Mouse (Mus musculus): ENCODE results near the gene Ctdspl. TPM values are rescaled to one million over a fixed set of nuclear protein-coding genes. Genes with fewer than 3 reads are reported as not detected.
A peak's percentile ranks its signal among the peaks of the same experiment; 100 is the strongest.

The Ctdspl gene
- polyA plus RNA-seq, 1 experiment from 2014 or later, result 4.9 TPM

DNA sequence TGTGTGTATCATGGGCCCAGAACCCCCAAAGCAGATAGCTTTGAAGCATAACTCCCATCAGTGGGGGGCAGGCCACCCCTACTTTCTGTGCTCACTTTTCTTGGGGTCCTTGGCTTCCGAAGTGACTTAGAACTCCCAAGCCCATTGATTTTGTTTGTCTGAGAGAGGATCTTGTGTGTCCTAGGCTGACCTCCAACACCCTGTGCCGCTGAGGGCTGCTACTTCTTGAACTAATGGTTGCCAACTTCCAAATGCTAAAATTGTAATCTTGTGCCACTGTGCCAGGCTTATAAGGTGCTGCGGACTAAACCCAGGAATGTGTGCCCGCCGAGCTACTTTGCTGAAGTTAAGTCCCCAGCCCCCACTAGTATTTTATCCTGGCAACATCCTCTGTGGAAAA lies 164.2 kb downstream of the Ctdspl start:
- no peaks in the 10 kb centered on the region for H3K9me3 ChIP-seq (ENCODE audit: control insufficient read depth, low read length)
- no peaks in the 10 kb centered on the region for H3K36me3 ChIP-seq (ENCODE audit: control insufficient read depth, insufficient read depth, low read length)
- H3K27ac ChIP-seq (ENCODE audit: low read depth, low read length), result no peak overlapping the region
- H3K4me2 ChIP-seq, result no peak overlapping the region
- H3K27me3 ChIP-seq (ENCODE audit: control insufficient read depth, insufficient read depth, low read length), result peaks cover 23% of the 10 kb centered on the region
- H3K4me1 ChIP-seq (ENCODE audit: control insufficient read depth, insufficient read depth, low read length), result peaks cover 15% of the 10 kb centered on the region
- ATAC-seq (ENCODE audit: low FRiP score) (no peak), DNase-seq (ENCODE audit: low spot score, missing footprints) (no peak)
- H3K4me3 ChIP-seq (ENCODE audit: low read depth, low read length), result no peak overlapping the region
- H3K9ac ChIP-seq (ENCODE audit: low read length), result no peak overlapping the region
- WGBS, result 90% methylated on average over 5 of the region's 5 CpGs

DNA sequence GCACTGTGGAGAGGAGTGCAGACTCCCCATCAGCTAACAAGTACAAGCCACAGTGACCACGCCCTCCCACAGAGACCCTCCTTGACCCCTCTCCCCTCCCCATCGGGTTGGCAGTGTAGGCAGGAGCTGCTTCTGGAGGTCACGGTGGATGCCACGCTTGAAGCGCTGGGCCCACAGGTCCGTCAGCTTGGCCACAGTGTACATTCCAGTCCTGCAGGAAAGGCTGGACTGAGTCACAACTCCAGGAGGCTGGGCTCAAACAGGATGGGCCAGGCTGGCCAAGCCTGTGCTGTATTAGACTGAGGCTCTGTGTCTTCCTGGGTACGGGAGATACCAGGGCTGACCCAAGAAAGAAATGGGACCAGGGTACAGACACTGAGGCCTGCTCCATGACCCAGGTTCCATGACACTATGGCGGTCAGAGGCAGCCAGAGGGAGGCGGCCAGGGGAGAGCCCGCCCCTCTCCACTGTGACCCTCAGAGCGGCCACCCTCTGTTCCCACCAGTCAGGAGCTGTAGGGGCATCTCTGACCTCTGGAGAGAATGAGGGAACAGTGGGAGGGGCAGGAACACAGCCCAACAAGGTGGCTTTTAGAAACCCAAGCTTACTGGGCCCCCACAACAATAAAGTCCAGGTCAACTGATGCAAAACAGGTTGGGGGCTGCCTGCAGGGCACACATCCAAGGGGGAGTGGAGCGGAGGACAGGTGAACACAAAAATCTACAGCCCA lies 165.5 kb downstream of the Ctdspl start:
- Histone ChIP-seq H3K36me3 (ENCODE audit: control insufficient read depth, insufficient read depth, low read length) (no peaks in the 10 kb centered on the region), H3K27me3 (ENCODE audit: control insufficient read depth, insufficient read depth, low read length) (peaks cover 23% of the 10 kb centered on the region), H3K4me3 (ENCODE audit: low read depth, low read length) (peak overlapping the region; percentile 49), H3K4me2 (peak overlapping the region; percentile 76), H3K9me3 (ENCODE audit: control insufficient read depth, low read length) (no peaks in the 10 kb centered on the region), H3K9ac (ENCODE audit: low read length) (no peak overlapping the region), H3K27ac (ENCODE audit: low read depth, low read length) (no peak overlapping the region), H3K4me1 (ENCODE audit: control insufficient read depth, insufficient read depth, low read length) (peaks cover 15% of the 10 kb centered on the region)
- WGBS, result 60% methylated on average over 12 of the region's 12 CpGs
- no peak for DNase-seq (ENCODE audit: low spot score, missing footprints)
- ATAC-seq (ENCODE audit: low FRiP score), result peak; percentile 10; the same call in 1 of the 2 replicates

DNA sequence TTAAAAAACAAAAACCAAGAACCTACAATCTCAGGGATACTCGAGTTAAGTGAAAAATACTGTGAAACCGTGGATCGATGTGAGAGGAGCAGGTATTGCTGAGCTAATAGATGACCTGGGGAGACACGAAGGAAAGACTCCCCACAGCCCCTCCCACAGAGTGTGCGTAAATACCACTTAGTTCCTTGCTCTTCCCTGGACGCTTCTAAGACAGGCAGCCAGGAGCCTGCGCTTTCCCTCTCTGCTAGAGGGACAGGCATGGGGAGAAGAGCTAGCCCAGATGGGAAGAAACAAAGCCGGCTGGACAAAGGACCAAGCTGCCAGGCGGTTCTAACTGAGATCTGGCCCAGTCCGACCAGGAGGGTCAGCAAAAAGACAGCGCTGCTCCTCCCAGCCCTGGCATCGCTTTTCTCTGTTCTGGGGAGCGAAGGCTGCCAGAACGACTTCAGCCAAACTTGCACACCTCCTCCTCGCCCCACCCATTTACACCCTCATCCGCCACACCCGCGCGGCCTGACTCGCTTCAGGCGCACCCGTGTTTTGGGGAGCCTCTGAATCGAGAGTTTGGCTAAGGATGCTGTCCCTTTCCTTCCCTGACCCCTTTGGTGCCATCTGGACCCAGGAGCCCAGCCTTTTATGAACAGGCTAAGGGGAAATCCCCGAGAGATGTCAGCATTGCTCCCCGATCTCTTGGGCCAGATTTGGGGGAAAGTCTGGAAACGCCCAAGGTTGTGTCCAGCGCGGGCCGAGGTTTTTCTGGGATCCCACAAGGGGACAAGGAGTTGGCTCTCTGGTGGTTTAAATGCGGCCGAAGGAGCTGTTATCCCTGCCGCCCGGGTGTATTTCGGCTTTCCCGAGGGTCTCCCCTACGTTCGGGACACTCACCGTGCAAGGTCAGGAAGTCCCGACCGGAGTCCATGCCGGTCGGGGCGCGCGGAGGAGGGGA lies 166.5 kb downstream of the Ctdspl start:
- H3K9me3 ChIP-seq (ENCODE audit: control insufficient read depth, low read length), result no peaks in the 10 kb centered on the region
- no peaks in the 10 kb centered on the region for H3K36me3 ChIP-seq (ENCODE audit: control insufficient read depth, insufficient read depth, low read length)
- ATAC-seq (ENCODE audit: low FRiP score) (no peak), DNase-seq (ENCODE audit: low spot score, missing footprints) (peak; percentile 95)
- peaks cover 15% of the 10 kb centered on the region for H3K4me1 ChIP-seq (ENCODE audit: control insufficient read depth, insufficient read depth, low read length)
- peak overlapping the region; percentile 61 for H3K9ac ChIP-seq (ENCODE audit: low read length)
- 4% methylated on average over 45 of the region's 45 CpGs for WGBS
- H3K4me3 ChIP-seq (ENCODE audit: low read depth, low read length), result peak overlapping the region; percentile 49
- no peak overlapping the region for H3K27ac ChIP-seq (ENCODE audit: low read depth, low read length)
- H3K27me3 ChIP-seq (ENCODE audit: control insufficient read depth, insufficient read depth, low read length), result peaks cover 23% of the 10 kb centered on the region
- H3K4me2 ChIP-seq, result peak overlapping the region; percentile 76

Small RNAs within 50 kb of the gene (microRNA-seq; reads per million reads assigned to microRNA genes)
- gene Mir26a-1, result 10.6 reads per million, percentile 31 among the genes with 10 or more reads in this experiment

Other genes starting within 250 kb of the Ctdspl start
- gene Vill, start 126.3 kb downstream of the Ctdspl start, polyA plus RNA-seq (2014; fragmentation: Nextera tagmentation; extraction: Ambion mirVana), result 7.8 and 8.3 TPM in 2 replicates
- gene Plcd1, start 167.0 kb downstream of the Ctdspl start, polyA plus RNA-seq (2014; fragmentation: Nextera tagmentation; extraction: Ambion mirVana), result 24.2 and 25.8 TPM in 2 replicates
- 0.51 and 0.65 TPM in 2 replicates for gene Dlec1, start 176.0 kb downstream of the Ctdspl start, polyA plus RNA-seq (2014; fragmentation: Nextera tagmentation; extraction: Ambion mirVana)
- gene Acaa1b, start 230.6 kb downstream of the Ctdspl start, polyA plus RNA-seq (2014; fragmentation: Nextera tagmentation; extraction: Ambion mirVana), result 1.0 and 1.4 TPM in 2 replicates
- not detected in 2 replicates for gene Gm47289, start 232.7 kb downstream of the Ctdspl start, polyA plus RNA-seq (2014; fragmentation: Nextera tagmentation; extraction: Ambion mirVana)

Data from midbrain, embryonic 11.5 days (tissue).